Mouse (Mus musculus) olfactory bulb, adult 2 months (tissue): Measurements from ENCODE around the gene Mrm3. TPM values are rescaled to one million over a fixed set of nuclear protein-coding genes. Genes with fewer than 3 reads are reported as not detected.

Experiments
- H3K27ac ChIP-seq: fragments of 200-500 bp; 2 replicates; pipeline ENCODE4 v1.5.1; 2012; ENCODE audit warnings: low read depth, low read length; ENCODE audit not compliant: insufficient read depth
- H3K4me1 ChIP-seq: fragments of 200-500 bp; 2 replicates; pipeline ENCODE4 v1.6.1; 2012; ENCODE audit warnings: low read length; ENCODE audit not compliant: control insufficient read depth, insufficient read depth
- H3K4me3 ChIP-seq: fragments of 200-500 bp; 2 replicates; pipeline ENCODE4 v1.5.1; 2012; ENCODE audit warnings: mild to moderate bottlenecking, low read depth, low read length, moderate library complexity; ENCODE audit not compliant: insufficient read depth
- CTCF ChIP-seq: fragments of 200-500 bp; IDR thresholded peaks from 2 replicates; pipeline ENCODE4 v1.5.1; 2012; ENCODE audit warnings: low read depth, mild to moderate bottlenecking, low read length, moderate library complexity; ENCODE audit not compliant: insufficient read depth
- POLR2A ChIP-seq: fragments of 200-500 bp; IDR thresholded peaks from 2 replicates; pipeline ENCODE4 v1.6.1; 2012; ENCODE audit warnings: mild to moderate bottlenecking, low read depth, low read length, moderate library complexity; ENCODE audit not compliant: insufficient read depth
- WGBS: fragments of 180-500 bp; shearing (Covaris S2); methylation state at CpG from one replicate; pipeline ENCODE4 v1.1.7; 2018; 5-methylcytosine and 5-hydroxymethylcytosine counted together
- polyA plus RNA-seq: library from polyadenylated mRNA; stranded (reverse); fragments of >200 nt; gene quantifications from 2 replicates; pipeline ENCODE4 v1.2.4, GENCODE M21; 2012; ENCODE audit warnings: low replicate concordance; ENCODE audit not compliant: missing spikeins, insufficient read depth, insufficient read length

Mrm3 gene
- polyA plus RNA-seq, 1 experiment, result not detected

DNA sequence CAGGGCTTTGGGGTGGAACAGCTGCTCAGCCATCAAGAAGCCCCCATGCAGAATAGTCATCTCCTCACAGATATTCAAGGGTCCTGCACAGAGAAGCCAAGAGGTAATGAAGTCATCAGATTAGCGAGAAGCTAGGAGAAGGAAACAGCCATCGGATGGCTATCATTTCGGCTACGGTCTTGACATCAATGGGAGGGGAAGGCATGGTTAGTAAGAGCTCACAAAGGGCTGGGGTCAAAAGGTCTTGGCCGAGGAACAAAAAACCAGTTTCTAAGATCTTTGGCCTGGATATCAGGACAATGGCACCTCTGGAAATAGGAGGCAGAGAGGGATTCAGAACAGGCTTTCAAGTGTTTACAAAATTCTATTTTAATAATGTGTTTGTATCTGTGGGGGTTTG is 29.7 kb upstream of the Mrm3 start:
- TF ChIP-seq CTCF (no peak), POLR2A (no peak)
- WGBS, result 51% methylated on average over 5 of the region's 5 CpGs
- Histone ChIP-seq H3K4me1 (0 out of 2 replicates have a peak, but pooled peaks cover 2% of the 10 kb centered on the region), H3K4me3 (no peak overlapping the region), H3K27ac (no peak overlapping the region)

DNA sequence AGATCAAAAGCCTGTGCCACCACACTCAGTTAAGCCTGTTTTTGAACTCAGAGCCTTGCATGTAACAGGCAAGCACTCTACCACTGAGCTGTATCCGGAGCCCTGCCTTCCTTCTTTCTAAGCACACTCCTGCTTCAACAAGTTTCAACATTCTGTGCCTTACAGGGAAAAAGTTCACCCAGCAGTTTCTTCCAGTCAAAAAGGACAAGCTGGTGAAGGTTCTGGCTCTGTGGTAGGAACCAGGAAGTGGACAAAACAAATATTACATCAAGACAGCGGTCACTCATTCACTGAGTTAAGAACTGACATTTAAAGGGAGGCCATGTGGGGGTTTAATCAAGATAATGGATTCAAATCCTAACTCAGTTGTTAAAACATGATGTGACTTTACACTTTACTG is 28.5 kb upstream of the Mrm3 start:
- 96% methylated on average over 2 of the region's 2 CpGs for WGBS
- Histone ChIP-seq H3K27ac (no peak overlapping the region), H3K4me3 (no peak overlapping the region), H3K4me1 (0 out of 2 replicates have a peak, but pooled peaks cover 2% of the 10 kb centered on the region)
- TF ChIP-seq CTCF (no peak), POLR2A (no peak)

DNA sequence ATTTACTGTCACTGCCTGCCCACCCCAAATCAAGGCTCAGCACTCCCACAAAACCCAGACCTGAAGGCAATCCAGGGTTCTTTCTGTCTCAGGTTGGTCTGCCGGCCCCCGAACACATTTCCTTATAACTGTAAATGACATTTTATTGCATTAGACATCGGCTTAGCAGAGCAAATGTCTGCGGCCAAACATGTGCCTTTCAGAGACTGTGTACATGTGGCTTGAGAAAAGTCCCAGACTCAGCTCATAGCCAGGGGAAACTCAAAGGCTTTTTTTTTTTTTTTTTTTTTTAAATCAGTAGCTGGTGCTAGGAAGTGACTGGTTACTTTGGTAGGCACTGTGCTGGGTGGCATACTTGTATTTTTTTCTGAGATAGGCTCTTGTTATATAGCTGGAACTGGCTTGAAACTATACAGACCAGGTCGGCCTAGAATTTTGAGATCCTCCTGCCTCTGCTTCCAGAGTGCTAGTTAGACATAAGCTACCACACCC is 27.4 kb upstream of the Mrm3 start:
- WGBS, result 95% methylated on average over 5 of the region's 5 CpGs
- no peak overlapping the region for H3K4me3 ChIP-seq
- 0 out of 2 replicates have a peak, but pooled peaks cover 2% of the 10 kb centered on the region for H3K4me1 ChIP-seq
- TF ChIP-seq CTCF, result no peak
- TF ChIP-seq POLR2A, result no peak
- no peak overlapping the region for H3K27ac ChIP-seq

DNA sequence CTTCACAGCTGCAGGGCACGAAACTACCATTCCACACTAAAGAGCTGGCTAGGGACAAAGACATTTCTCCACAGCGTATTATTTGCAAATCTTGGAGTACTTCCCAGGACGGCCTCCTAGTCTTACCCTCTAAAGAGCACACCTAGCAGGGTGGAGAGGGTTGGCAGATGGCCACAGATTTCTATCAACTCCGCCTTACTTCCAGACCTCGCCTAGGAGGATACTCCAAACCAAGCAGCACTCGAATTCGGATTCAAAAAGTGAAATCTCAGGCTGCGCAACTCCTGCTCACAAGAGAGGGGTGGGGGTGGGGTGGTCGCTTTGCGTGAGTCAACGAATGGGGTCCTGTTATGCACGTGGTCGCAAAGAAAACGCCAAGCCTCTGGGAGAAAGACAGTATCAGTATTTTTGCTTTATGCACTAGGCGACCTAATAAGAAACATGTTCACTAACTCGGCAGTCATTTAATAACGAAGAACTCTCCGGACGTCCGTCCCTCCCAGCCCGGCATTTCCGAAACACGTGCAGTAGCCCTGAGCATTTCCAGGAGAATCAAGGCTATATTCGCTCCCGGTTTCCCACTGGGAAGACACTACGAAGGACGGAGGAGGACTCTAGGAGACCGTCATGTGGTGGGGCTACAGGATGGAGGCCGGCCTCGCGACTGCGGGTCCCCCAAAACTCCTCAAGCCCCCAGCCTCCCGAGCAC is 26.7 kb upstream of the Mrm3 start:
- Histone ChIP-seq H3K4me3 (peak overlapping the region; percentile 76), H3K27ac (peak overlapping the region; percentile 38), H3K4me1 (0 out of 2 replicates have a peak, but pooled peaks cover 2% of the 10 kb centered on the region)
- WGBS, result under 1% methylated on average over 33 of the region's 33 CpGs
- TF ChIP-seq CTCF (no peak), POLR2A (no peak)

DNA sequence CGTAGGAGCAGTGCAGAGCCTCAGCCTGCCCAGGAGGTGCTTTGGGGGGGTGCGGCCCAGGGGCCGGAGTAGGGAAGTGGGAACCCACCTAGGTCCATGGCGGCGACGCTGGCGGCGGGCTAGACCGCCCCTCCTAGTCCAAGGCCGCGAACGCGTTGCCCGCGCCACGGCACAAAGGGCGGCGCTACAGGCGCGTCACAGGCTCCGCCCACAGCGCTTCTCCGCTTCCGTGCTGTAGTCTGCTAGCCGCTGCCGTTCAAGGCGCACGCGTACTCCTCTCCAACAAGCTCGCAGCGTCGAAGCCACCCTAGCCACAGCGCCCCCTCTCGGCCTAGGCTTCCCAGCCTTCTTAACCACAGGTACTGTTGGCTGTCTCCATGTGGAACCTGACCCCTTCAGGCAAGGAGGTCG is 26.1 kb upstream of the Mrm3 start, which contains the start of the genes Dbil5 and Gemin4:
Gene Dbil5, plus strand, starts transcription at position 219 of the 411 bp plus-strand sequence.
Gene Gemin4, minus strand, starts transcription at position 275 of the 411 bp plus-strand sequence.
- H3K27ac ChIP-seq, result peak within 1 kb of the TSS; percentile 38
- H3K4me1 ChIP-seq, result 0 out of 2 replicates have a peak, but pooled peaks cover 2% of the 10 kb centered on the region
- H3K4me3 ChIP-seq, result peak within 1 kb of the TSS; percentile 76
- under 1% methylated on average over 35 of the region's 35 CpGs for WGBS
- TF ChIP-seq CTCF, result peak; percentile 95
- TF ChIP-seq POLR2A, result peak; percentile 86

DNA sequence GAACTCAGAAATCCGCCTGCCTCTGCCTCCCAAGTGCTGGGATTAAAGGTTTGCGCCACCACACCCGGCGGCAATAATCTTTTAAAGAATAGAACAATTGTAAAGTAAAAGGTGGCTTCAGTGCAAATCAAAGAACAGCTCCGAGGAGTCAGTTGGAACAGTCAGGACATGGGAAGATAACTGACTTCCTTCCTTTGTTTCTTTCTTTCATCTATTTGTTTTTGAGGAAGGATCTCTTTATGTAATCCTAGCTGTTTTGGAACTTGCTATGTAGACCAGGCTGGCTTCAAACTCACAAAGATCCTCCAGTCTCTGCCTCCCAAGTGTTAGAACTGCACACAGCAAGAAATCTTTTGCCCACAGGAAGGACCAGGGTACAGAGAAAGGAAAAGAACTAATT is 18.9 kb upstream of the Mrm3 start:
- no peaks in the 10 kb centered on the region for H3K4me1 ChIP-seq
- 92% methylated on average over 5 of the region's 5 CpGs for WGBS
- no peak overlapping the region for H3K27ac ChIP-seq
- TF ChIP-seq POLR2A (no peak), CTCF (no peak)
- H3K4me3 ChIP-seq, result no peak overlapping the region

DNA sequence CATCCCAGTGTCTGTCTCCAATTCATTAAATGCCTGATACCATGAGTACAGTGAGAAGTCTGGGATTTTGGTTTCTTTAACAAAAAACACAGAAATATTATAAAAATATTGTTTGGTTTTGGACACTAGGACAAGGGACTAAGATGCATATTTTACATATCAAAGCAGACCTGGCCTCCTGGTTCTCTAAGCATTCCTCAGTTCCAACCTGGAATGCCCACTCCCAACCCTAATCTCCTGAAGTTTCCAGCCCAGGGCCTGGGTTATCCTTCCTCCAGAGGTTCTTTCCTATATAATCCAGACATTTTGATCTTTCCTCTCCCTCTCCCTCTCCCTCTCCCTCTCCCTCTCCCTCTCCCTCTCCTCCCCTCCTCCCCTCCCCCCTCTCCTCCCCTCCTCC is 18.5 kb upstream of the Mrm3 start:
- H3K4me3 ChIP-seq, result no peak overlapping the region
- no peak for TF ChIP-seq POLR2A
- no peak for TF ChIP-seq CTCF
- no peaks in the 10 kb centered on the region for H3K4me1 ChIP-seq
- no peak overlapping the region for H3K27ac ChIP-seq

DNA sequence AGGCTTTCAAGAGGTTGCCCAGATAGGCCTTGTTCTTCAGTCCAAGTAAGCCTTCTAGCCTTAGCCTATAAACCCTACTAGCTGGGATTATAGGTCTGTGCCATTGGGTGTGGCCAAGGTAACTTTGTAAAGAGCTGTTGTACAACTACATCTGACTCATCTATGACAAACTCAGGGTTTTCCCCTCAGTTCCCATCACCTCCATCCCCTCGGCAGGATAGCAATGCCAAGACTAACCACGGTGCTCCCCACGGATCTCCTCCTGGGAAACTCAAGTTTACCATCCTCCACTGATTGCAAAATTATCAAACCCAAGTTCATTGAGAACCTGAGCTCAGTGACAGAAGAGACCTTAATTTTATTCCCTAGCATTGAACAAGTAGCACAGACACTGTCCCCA is 7.4 kb upstream of the Mrm3 start:
- no peak overlapping the region for H3K4me3 ChIP-seq
- H3K4me1 ChIP-seq, result no peaks in the 10 kb centered on the region
- H3K27ac ChIP-seq, result no peak overlapping the region
- 91% methylated on average over 3 of the region's 3 CpGs for WGBS
- TF ChIP-seq POLR2A, result no peak
- no peak for TF ChIP-seq CTCF

DNA sequence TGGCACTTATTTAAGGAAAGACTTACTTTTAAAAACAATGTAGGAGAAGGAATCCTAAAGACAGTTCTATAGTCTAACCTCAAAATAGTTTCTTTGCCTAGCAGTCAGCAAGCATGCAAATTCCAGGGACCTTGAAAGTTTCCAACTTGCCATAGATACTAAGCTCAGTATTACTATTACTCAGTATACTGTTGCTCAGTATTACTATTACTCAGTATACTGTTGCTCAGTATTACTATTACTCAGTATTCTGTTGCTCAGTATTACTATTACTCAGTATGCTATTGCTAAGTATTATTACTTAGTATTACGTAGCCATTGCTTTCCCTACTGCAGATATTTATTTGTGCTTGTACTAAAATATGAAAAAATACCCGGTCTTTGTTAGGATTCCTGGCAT is 3.8 kb upstream of the Mrm3 start:
- TF ChIP-seq CTCF, result no peak
- no peak for TF ChIP-seq POLR2A
- WGBS, result 97% methylated on average over 2 of the region's 2 CpGs
- Histone ChIP-seq H3K4me1 (peaks cover 2% of the 10 kb centered on the region; the same call in 1 of the 2 replicates), H3K27ac (no peak overlapping the region), H3K4me3 (no peak overlapping the region)
